Mouse (Mus musculus): ENCODE results near the gene Gm10772. TPM values are rescaled to one million over a fixed set of nuclear protein-coding genes. Genes with fewer than 3 reads are reported as not detected.
"Not testable (repeated sequence)": the region's sequence is repeated elsewhere in the genome, so short reads cannot be mapped to it uniquely, and the experiment has no call there.

The Gm10772 gene
- total RNA-seq (2017), result not detected in 2 replicates

- ATAC-seq (replicated peaks in 1 of 2; ENCODE audit: insufficient read depth in 1 of 2, low FRiP score in 2 of 2, low TSS enrichment in 1 of 2, low read depth in 1 of 2, poor library complexity in 2 of 2, severe bottlenecking in 2 of 2), result not testable (repeated sequence)
Measured at GRCm38 (mm10) chr13:66227473-66227872, at the start of gene Gm10772. Gm10772 (minus strand) TSS chr13:66227573.

GRCm38 (mm10) chr13:66263914-66264313 is 36.5 kb upstream of the Gm10772 start:
- not testable (repeated sequence) for ATAC-seq (replicated peaks in 1 of 2; ENCODE audit: insufficient read depth in 1 of 2, low FRiP score in 2 of 2, low TSS enrichment in 1 of 2, low read depth in 1 of 2, poor library complexity in 2 of 2, severe bottlenecking in 2 of 2)

GRCm38 (mm10) chr13:66263141-66263540 is 35.8 kb upstream of the Gm10772 start:
- not testable (repeated sequence) for ATAC-seq (replicated peaks in 1 of 2; ENCODE audit: insufficient read depth in 1 of 2, low FRiP score in 2 of 2, low TSS enrichment in 1 of 2, low read depth in 1 of 2, poor library complexity in 2 of 2, severe bottlenecking in 2 of 2)

GRCm38 (mm10) chr13:66214349-66214748 is 13.0 kb downstream of the Gm10772 start:
- no peak for ATAC-seq (replicated peaks in 1 of 2; ENCODE audit: insufficient read depth in 1 of 2, low FRiP score in 2 of 2, low TSS enrichment in 1 of 2, low read depth in 1 of 2, poor library complexity in 2 of 2, severe bottlenecking in 2 of 2)

- ATAC-seq (replicated peaks in 1 of 2; ENCODE audit: insufficient read depth in 1 of 2, low FRiP score in 2 of 2, low TSS enrichment in 1 of 2, low read depth in 1 of 2, poor library complexity in 2 of 2, severe bottlenecking in 2 of 2), result not testable (repeated sequence)
Measured at GRCm38 (mm10) chr13:66213811-66214210, 13.6 kb downstream of the Gm10772 start.

- ATAC-seq (replicated peaks in 1 of 2; ENCODE audit: insufficient read depth in 1 of 2, low FRiP score in 2 of 2, low TSS enrichment in 1 of 2, low read depth in 1 of 2, poor library complexity in 2 of 2, severe bottlenecking in 2 of 2), result not testable (repeated sequence)
Measured at GRCm38 (mm10) chr13:66179172-66179571, 48.2 kb downstream of the Gm10772 start.

Other genes with a start within 250 kb of the Gm10772 start
- gene Gm10324, start 108.0 kb downstream of the Gm10772 start, total RNA-seq (2017), result not detected in 2 replicates
- not detected in 2 replicates for gene 2410141K09Rik, start 213.5 kb upstream of the Gm10772 start, total RNA-seq (2017)